Mouse (Mus musculus): ENCODE measurements around the gene Mbl1.

- TF ChIP-seq CTCF (IDR thresholded peaks at IDR 0.05; ENCODE audit: low read depth): no peak
- TF ChIP-seq EP300 (IDR thresholded peaks at IDR 0.05; ENCODE audit: low read depth): no peak
These were observed 4.3 kb upstream of the Mbl1 start for GRCm38 (mm10) chr14:41146922-41147321.
